Mouse (Mus musculus): ENCODE data around the gene Fam221a.
A peak's percentile ranks its signal among the peaks of the same experiment; 100 is the strongest.

Gene Fam221a

GRCm38 (mm10) chr6:49367159-49368054, at the start of gene Fam221a:
Gene Fam221a (plus strand): TSS chr6:49367739.
- DNase-seq (ENCODE audit: low spot score in 2 of 2): peak; percentile 78 to 90

GRCm38 (mm10) chr6:49318966-49319594, 48.5 kb upstream of the Fam221a start, which contains the start of gene Ccdc126:
Gene Ccdc126 (plus strand): TSS chr6:49319274.
- peak; percentile 84 to 94 for DNase-seq (ENCODE audit: low spot score in 2 of 2)

GRCm38 (mm10) chr6:49319595-49320315, 47.8 kb upstream of the Fam221a start:
- no peak for DNase-seq (ENCODE audit: low spot score in 2 of 2)

- DNase-seq (ENCODE audit: low spot score in 2 of 2): no peak
Measured at GRCm38 (mm10) chr6:49321341-49321740, 46.2 kb upstream of the Fam221a start.

GRCm38 (mm10) chr6:49322056-49322455, 45.5 kb upstream of the Fam221a start:
- DNase-seq (ENCODE audit: low spot score in 2 of 2): no peak

- DNase-seq (ENCODE audit: low spot score in 2 of 2): no peak
Measured at GRCm38 (mm10) chr6:49322986-49323385, 44.6 kb upstream of the Fam221a start.

GRCm38 (mm10) chr6:49324528-49324927, 43.0 kb upstream of the Fam221a start:
- DNase-seq (ENCODE audit: low spot score in 2 of 2): no peak

- DNase-seq (ENCODE audit: low spot score in 2 of 2): no peak
Measured at GRCm38 (mm10) chr6:49325294-49325693, 42.2 kb upstream of the Fam221a start.

- DNase-seq (ENCODE audit: low spot score in 2 of 2): no peak
Measured at GRCm38 (mm10) chr6:49326846-49327245, 40.7 kb upstream of the Fam221a start.

GRCm38 (mm10) chr6:49331369-49332059, 36.0 kb upstream of the Fam221a start:
- no peak for DNase-seq (ENCODE audit: low spot score in 2 of 2)

- no peak for DNase-seq (ENCODE audit: low spot score in 2 of 2)
Measured at GRCm38 (mm10) chr6:49332060-49332370, 35.5 kb upstream of the Fam221a start.

- no peak for DNase-seq (ENCODE audit: low spot score in 2 of 2)
Measured at GRCm38 (mm10) chr6:49338566-49338965, 29.0 kb upstream of the Fam221a start.

- no peak for DNase-seq (ENCODE audit: low spot score in 2 of 2)
Measured at GRCm38 (mm10) chr6:49339145-49339544, 28.4 kb upstream of the Fam221a start.

- no peak for DNase-seq (ENCODE audit: low spot score in 2 of 2)
Measured at GRCm38 (mm10) chr6:49343737-49344469, 23.6 kb upstream of the Fam221a start.

- peak in 1 of 2 experiments; percentile 20 for DNase-seq (ENCODE audit: low spot score in 2 of 2)
Measured at GRCm38 (mm10) chr6:49349826-49350225, 17.7 kb upstream of the Fam221a start.

GRCm38 (mm10) chr6:49354613-49355012, 12.9 kb upstream of the Fam221a start:
- no peak for DNase-seq (ENCODE audit: low spot score in 2 of 2)

- no peak for DNase-seq (ENCODE audit: low spot score in 2 of 2)
Measured at GRCm38 (mm10) chr6:49355171-49355570, 12.4 kb upstream of the Fam221a start.

GRCm38 (mm10) chr6:49360420-49360819, 7.1 kb upstream of the Fam221a start:
- DNase-seq (ENCODE audit: low spot score in 2 of 2): no peak

GRCm38 (mm10) chr6:49368212-49368611, 673 bp downstream of the Fam221a start:
- DNase-seq (ENCODE audit: low spot score in 2 of 2): peak in 1 of 2 experiments; percentile 11

GRCm38 (mm10) chr6:49372705-49373104, 5.2 kb downstream of the Fam221a start:
- no peak for DNase-seq (ENCODE audit: low spot score in 2 of 2)

GRCm38 (mm10) chr6:49373943-49374342, 6.4 kb downstream of the Fam221a start:
- no peak for DNase-seq (ENCODE audit: low spot score in 2 of 2)
